Mouse (Mus musculus) small intestine, adult 2 months (tissue): ENCODE measurements around the gene Dlg2.

Experiments used
- CTCF ChIP-seq: fragments of 200-500 bp; IDR thresholded peaks from 2 replicates; pipeline ENCODE4 v1.5.1; 2012; ENCODE audit warnings: low read depth, mild to moderate bottlenecking, control low read depth, inconsistent platforms, low read length, moderate library complexity, mixed read lengths; ENCODE audit not compliant: insufficient replicate concordance, insufficient read length; ENCODE audit errors: extremely low read depth
- POLR2A ChIP-seq: fragments of 200-500 bp; IDR thresholded peaks from 2 replicates; pipeline ENCODE4 v1.6.1; 2012; ENCODE audit warnings: low read depth, mild to moderate bottlenecking, control low read depth, inconsistent platforms, low read length, moderate library complexity

- TF ChIP-seq POLR2A (no peak), CTCF (no peak)
Measured at GRCm38 (mm10) chr7:92234476-92235202, 1758.2 kb downstream of the Dlg2 start.
